Mouse (Mus musculus) kidney, embryonic 14.5 days (tissue): ENCODE results near the gene Olfr1222. TPM values are rescaled to one million over a fixed set of nuclear protein-coding genes. Genes with fewer than 3 reads are reported as not detected.
"Not testable (repeated sequence)": the region's sequence is repeated elsewhere in the genome, so short reads cannot be mapped to it uniquely, and the experiment has no call there.

Experiments
- ATAC-seq: fragments of 200-750 bp; cut with Nextera tagmentation; 2 replicates; pipeline ENCODE4 v1.8.0; 2017; ENCODE audit warnings: moderate number of reproducible peaks, mild to moderate bottlenecking, moderate TSS enrichment, moderate library complexity; ENCODE audit not compliant: low FRiP score, low TSS enrichment
- H3K27ac ChIP-seq: fragments of 300-500 bp; sonication (generic); 2 replicates; pipeline ENCODE4 v1.5.1; 2014; ENCODE audit warnings: low read depth, mild to moderate bottlenecking, low read length, moderate library complexity, mixed read lengths
- H3K27me3 ChIP-seq: fragments of 300-500 bp; sonication (generic); 2 replicates; pipeline ENCODE4 v1.6.1; 2014; ENCODE audit warnings: mild to moderate bottlenecking, low read length; ENCODE audit not compliant: control insufficient read depth, insufficient read depth
- H3K36me3 ChIP-seq: fragments of 300-500 bp; sonication (generic); 2 replicates; pipeline ENCODE4 v1.6.1; 2014; ENCODE audit warnings: low read length, mixed read lengths; ENCODE audit not compliant: control insufficient read depth, insufficient read depth
- H3K4me1 ChIP-seq: fragments of 300-500 bp; sonication (generic); 2 replicates; pipeline ENCODE4 v1.6.1; 2014; ENCODE audit warnings: low read length, mixed read lengths; ENCODE audit not compliant: control insufficient read depth, insufficient read depth
- H3K4me2 ChIP-seq: fragments of 300-500 bp; sonication (generic); replicated peaks from 2 replicates; pipeline ENCODE4 v1.6.1; 2014; ENCODE audit warnings: low read depth, mild to moderate bottlenecking, low read length
- H3K4me3 ChIP-seq: fragments of 300-500 bp; sonication (generic); 2 replicates; pipeline ENCODE4 v1.5.1; 2014; ENCODE audit warnings: mild to moderate bottlenecking, low read length
- H3K9ac ChIP-seq: fragments of 300-500 bp; sonication (generic); 2 replicates; pipeline ENCODE4 v1.6.1; 2014; ENCODE audit warnings: low read depth, mild to moderate bottlenecking, low read length, moderate library complexity
- H3K9me3 ChIP-seq: fragments of 300-500 bp; sonication (generic); 2 replicates; pipeline ENCODE4 v1.6.1; 2016; ENCODE audit warnings: low read length; ENCODE audit not compliant: control insufficient read depth
- WGBS: fragments of 180-500 bp; shearing (Covaris S2); extraction: QIAGEN DNeasy Blood & Tissue Kit; methylation state at CpG from one replicate; pipeline ENCODE4 v1.1.7; 2014; 5-methylcytosine and 5-hydroxymethylcytosine counted together
- polyA plus RNA-seq: library from polyadenylated mRNA; unstranded; fragments of >200 nt; fragmentation: Nextera tagmentation; extraction: Ambion mirVana; gene quantifications from 2 replicates; pipeline ENCODE4 v1.2.1, GENCODE M21; 2014

The Olfr1222 gene
- polyA plus RNA-seq, result not detected in 2 replicates

GRCm38 (mm10) chr2:89132954-89133353 is at the start of gene Olfr1222:
Gene Olfr1222 (minus strand): TSS chr2:89133054.
- no peak for ATAC-seq
- Histone ChIP-seq H3K36me3 (no peaks in the 10 kb centered on the region), H3K27ac (no peak within 1 kb of the TSS), H3K4me1 (no peaks in the 10 kb centered on the region), H3K27me3 (no peaks in the 10 kb centered on the region), H3K9me3 (no peaks in the 10 kb centered on the region), H3K9ac (no peak within 1 kb of the TSS), H3K4me2 (no peak within 1 kb of the TSS), H3K4me3 (no peak within 1 kb of the TSS)
- 81% methylated on average over 3 of the region's 3 CpGs for WGBS

GRCm38 (mm10) chr2:89174569-89174968 is 41.7 kb upstream of the Olfr1222 start, which contains the start of gene Olfr1225:
Gene Olfr1225 (minus strand): TSS chr2:89174669.
- no peaks in the 10 kb centered on the region for H3K36me3 ChIP-seq

GRCm38 (mm10) chr2:89164711-89165110 is 31.9 kb upstream of the Olfr1222 start:
- H3K27ac ChIP-seq, H3K27me3 ChIP-seq, H3K4me3 ChIP-seq, H3K9ac ChIP-seq, ATAC-seq, H3K4me1 ChIP-seq, H3K9me3 ChIP-seq, H3K36me3 ChIP-seq, H3K4me2 ChIP-seq: not testable (repeated sequence)
- WGBS, result 92% methylated on average over 4 of the region's 4 CpGs

More at GRCm38 (mm10) chr2:89174569-89174968, 41.7 kb upstream of the Olfr1222 start, which contains the start of gene Olfr1225:
- 89% methylated on average over 1 of the region's 1 CpGs for WGBS
- H3K4me1 ChIP-seq, result no peaks in the 10 kb centered on the region
- H3K4me2 ChIP-seq, result no peak within 1 kb of the TSS
- no peak for ATAC-seq
- no peak within 1 kb of the TSS for H3K4me3 ChIP-seq
- no peaks in the 10 kb centered on the region for H3K27me3 ChIP-seq
- H3K9me3 ChIP-seq, result no peaks in the 10 kb centered on the region
- no peak within 1 kb of the TSS for H3K9ac ChIP-seq
- H3K27ac ChIP-seq, result no peak within 1 kb of the TSS

GRCm38 (mm10) chr2:89163991-89164390 is 31.1 kb upstream of the Olfr1222 start, which contains the start of gene Olfr1224-ps1:
Gene Olfr1224-ps1 (minus strand): TSS chr2:89164091.
- H3K36me3 ChIP-seq, H3K9me3 ChIP-seq, H3K9ac ChIP-seq, ATAC-seq, H3K4me1 ChIP-seq, H3K4me3 ChIP-seq, H3K27me3 ChIP-seq, H3K27ac ChIP-seq, H3K4me2 ChIP-seq: not testable (repeated sequence)
- WGBS, result 94% methylated on average over 8 of the region's 8 CpGs

- Histone ChIP-seq H3K27ac (no peak within 1 kb of the TSS), H3K36me3 (no peaks in the 10 kb centered on the region), H3K9ac (no peak within 1 kb of the TSS), H3K4me2 (no peak within 1 kb of the TSS), H3K9me3 (no peaks in the 10 kb centered on the region), H3K27me3 (no peaks in the 10 kb centered on the region), H3K4me3 (no peak within 1 kb of the TSS), H3K4me1 (no peaks in the 10 kb centered on the region)
- ATAC-seq, result no peak
- WGBS, result 72% methylated on average over 1 of the region's 1 CpGs
Observed at GRCm38 (mm10) chr2:89151460-89151859, 18.6 kb upstream of the Olfr1222 start, which contains the start of gene Olfr1223. Gene Olfr1223 (minus strand): TSS chr2:89151560.

GRCm38 (mm10) chr2:89117183-89117582 is 15.7 kb downstream of the Olfr1222 start, which contains the start of gene Olfr1221:
Gene Olfr1221 (minus strand): TSS chr2:89117283.
- no peak within 1 kb of the TSS for H3K4me2 ChIP-seq
- no peak within 1 kb of the TSS for H3K4me3 ChIP-seq
- no peak for ATAC-seq
- H3K27ac ChIP-seq, result no peak within 1 kb of the TSS
- H3K27me3 ChIP-seq, result no peaks in the 10 kb centered on the region
- H3K4me1 ChIP-seq, result no peaks in the 10 kb centered on the region
- no peaks in the 10 kb centered on the region for H3K9me3 ChIP-seq
- no peak within 1 kb of the TSS for H3K9ac ChIP-seq
- 95% methylated on average over 2 of the region's 2 CpGs for WGBS
- H3K36me3 ChIP-seq, result no peaks in the 10 kb centered on the region

GRCm38 (mm10) chr2:89106735-89107134 is 26.1 kb downstream of the Olfr1222 start, which contains the start of gene Olfr1220:
Gene Olfr1220 (minus strand): TSS chr2:89106835.
- Histone ChIP-seq H3K4me2 (no peak within 1 kb of the TSS), H3K9ac (no peak within 1 kb of the TSS), H3K27ac (no peak within 1 kb of the TSS), H3K4me3 (no peak within 1 kb of the TSS), H3K27me3 (no peaks in the 10 kb centered on the region), H3K36me3 (no peaks in the 10 kb centered on the region), H3K4me1 (no peaks in the 10 kb centered on the region), H3K9me3 (no peaks in the 10 kb centered on the region)
- 85% methylated on average over 3 of the region's 3 CpGs for whole genome bisulfite sequencing
- no peak for ATAC-seq

- no peak for ATAC-seq
- Histone ChIP-seq H3K4me2 (no peak overlapping the region), H3K9ac (no peak overlapping the region)
Observed at GRCm38 (mm10) chr2:89105651-89106050, 27.2 kb downstream of the Olfr1222 start.

GRCm38 (mm10) chr2:89093848-89094247 is 39.0 kb downstream of the Olfr1222 start:
- H3K9ac ChIP-seq, result no peak overlapping the region
- H3K27ac ChIP-seq, result no peak overlapping the region
- ATAC-seq, result no peak
- H3K4me1 ChIP-seq, result no peaks in the 10 kb centered on the region
- H3K27me3 ChIP-seq, result no peaks in the 10 kb centered on the region
- H3K4me3 ChIP-seq, result no peak overlapping the region
- H3K4me2 ChIP-seq, result no peak overlapping the region
- H3K9me3 ChIP-seq, result no peaks in the 10 kb centered on the region
- WGBS, result 92% methylated on average over 1 of the region's 1 CpGs
- no peaks in the 10 kb centered on the region for H3K36me3 ChIP-seq

More at GRCm38 (mm10) chr2:89105651-89106050, 27.2 kb downstream of the Olfr1222 start:
- H3K4me1 ChIP-seq, result no peaks in the 10 kb centered on the region
- H3K27me3 ChIP-seq, result no peaks in the 10 kb centered on the region
- no peak overlapping the region for H3K4me3 ChIP-seq
- no peaks in the 10 kb centered on the region for H3K36me3 ChIP-seq
- H3K9me3 ChIP-seq, result no peaks in the 10 kb centered on the region
- no peak overlapping the region for H3K27ac ChIP-seq
